Mouse (Mus musculus): ENCODE results near the gene Dcaf11.

Dcaf11 gene

GRCm38 (mm10) chr14:55616844-55617243 lies 57.0 kb downstream of the Dcaf11 start:
- DNase-seq (ENCODE audit: low spot score in 2 of 2), result no peak

DNA sequence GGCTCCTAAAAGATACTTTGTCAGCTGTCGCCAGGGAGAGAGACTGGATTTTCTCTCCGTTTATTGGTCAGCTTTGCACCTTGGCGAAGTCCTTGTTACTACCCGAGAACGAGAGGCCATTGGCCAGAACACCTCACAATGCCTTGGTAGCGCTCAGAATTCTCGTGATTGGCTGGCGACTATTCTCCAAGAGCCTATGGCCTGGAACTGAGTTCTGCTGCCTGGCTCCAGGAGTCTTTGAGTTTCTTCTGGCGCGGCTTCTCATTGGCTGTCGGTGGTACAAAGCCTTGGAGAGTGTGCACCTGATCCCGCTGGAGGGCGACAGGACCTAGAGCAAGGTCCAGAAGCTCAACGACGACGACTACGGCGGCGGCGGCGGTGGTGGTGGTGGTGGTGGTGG lies 58.0 kb downstream of the Dcaf11 start, which contains the start of gene Rec8:
Rec8 (plus strand) TSS at position 216 of the 400 bp plus-strand sequence.
- DNase-seq (ENCODE audit: low spot score in 2 of 2), result no peak

DNA sequence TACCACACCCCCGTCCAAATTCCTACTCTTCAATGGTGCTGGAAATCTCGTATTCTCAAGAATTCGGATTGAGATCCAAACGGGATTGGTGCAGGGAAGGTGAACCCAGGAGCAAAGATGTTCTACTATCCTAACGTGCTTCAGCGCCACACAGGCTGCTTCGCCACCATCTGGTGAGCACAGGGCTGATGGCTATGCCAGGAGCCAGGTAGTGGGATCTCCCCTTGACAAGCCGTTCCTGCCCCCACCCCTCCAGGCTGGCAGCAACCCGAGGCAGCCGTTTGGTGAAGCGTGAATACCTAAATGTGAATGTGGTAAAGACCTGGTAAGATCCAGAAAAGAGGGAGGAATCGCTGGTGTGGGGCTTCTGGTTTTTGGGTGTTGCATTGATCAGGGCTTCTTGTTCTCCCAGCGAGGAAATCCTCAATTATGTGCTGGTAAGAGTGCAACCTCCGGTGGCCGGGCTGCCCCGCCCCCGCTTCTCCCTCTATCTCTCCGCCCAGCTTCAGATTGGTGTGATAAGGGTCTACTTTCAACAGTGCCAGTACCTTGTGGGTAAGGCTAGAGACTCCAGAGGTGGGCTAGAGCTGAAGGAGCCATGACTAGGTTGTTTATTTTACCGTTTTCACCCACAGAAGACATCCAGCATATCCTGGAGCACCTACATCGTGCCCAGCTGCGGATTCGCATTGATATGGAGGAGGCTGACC lies 58.8 kb downstream of the Dcaf11 start:
- DNase-seq (ENCODE audit: low spot score in 2 of 2), result no peak

All from cerebellum, postnatal 4 days (tissue).